Mouse (Mus musculus) MEL (cell line): ENCODE data around the gene Gipc2. TPM values are rescaled to one million over a fixed set of nuclear protein-coding genes. Genes with fewer than 3 reads are reported as not detected.

Source experiments
- DNase-seq: peaks from one replicate; pipeline ENCODE4 v3.0.0; 2011; ENCODE audit warnings: low read depth, low spot score
- H3K27ac ChIP-seq: 2 replicates; pipeline ENCODE4 v1.5.1; 2012; ENCODE audit warnings: low read depth, mild to moderate bottlenecking, control low read depth, low read length, moderate library complexity; ENCODE audit not compliant: control insufficient read depth
- H3K27me3 ChIP-seq, 2 experiments: fragments of 150-350 bp in 1 of 2; sonication (generic) in 1 of 2; 2 replicates each; pipeline ENCODE4 v1.6.1; 2012; ENCODE audit warnings: low read length in 2 of 2, mild to moderate bottlenecking in 2 of 2, improper control_type of control experiment in 1 of 2, moderate library complexity in 1 of 2; ENCODE audit not compliant: insufficient read depth in 2 of 2, control insufficient read depth in 1 of 2
- H3K36me3 ChIP-seq, 2 experiments: 2 replicates each; pipeline ENCODE4 v1.6.1; 2012 to 2014; ENCODE audit warnings: low read length in 2 of 2, improper control_type of control experiment in 1 of 2, inconsistent platforms in 1 of 2, mild to moderate bottlenecking in 1 of 2; ENCODE audit not compliant: insufficient read depth in 2 of 2, control insufficient read depth in 1 of 2
- H3K4me1 ChIP-seq, 2 experiments: fragments of 150-350 bp in 1 of 2; sonication (generic) in 1 of 2; 2 replicates each; pipeline ENCODE4 v1.6.1; 2012; ENCODE audit warnings: low read length in 2 of 2, improper control_type of control experiment in 1 of 2, mild to moderate bottlenecking in 1 of 2; ENCODE audit not compliant: insufficient read depth in 2 of 2, control insufficient read depth in 1 of 2
- H3K4me3 ChIP-seq, 2 experiments: fragments of 150-350 bp in 1 of 2; sonication (generic) in 1 of 2; 2 replicates each; pipeline ENCODE4 v1.5.1; 2012; ENCODE audit warnings: low read depth in 2 of 2, low read length in 2 of 2, mild to moderate bottlenecking in 2 of 2, moderate library complexity in 2 of 2, control low read depth in 1 of 2, improper control_type of control experiment in 1 of 2; ENCODE audit not compliant: control insufficient read depth in 1 of 2, insufficient read depth in 1 of 2
- H3K79me2 ChIP-seq: 2 replicates; pipeline ENCODE4 v1.6.1; 2012; ENCODE audit warnings: mild to moderate bottlenecking, low read length, moderate library complexity; ENCODE audit not compliant: control insufficient read depth, poor library complexity, insufficient read depth
- H3K9ac ChIP-seq: 2 replicates; pipeline ENCODE4 v1.6.1; 2012; ENCODE audit warnings: low read depth, mild to moderate bottlenecking, control low read depth, low read length, moderate library complexity; ENCODE audit not compliant: control insufficient read depth, poor library complexity, severe bottlenecking
- H3K9me3 ChIP-seq: fragments of 150-350 bp; sonication (generic); replicated peaks from 2 replicates; pipeline ENCODE4 v1.6.1; 2012; ENCODE audit warnings: mild to moderate bottlenecking, low read length, improper control_type of control experiment, moderate library complexity; ENCODE audit not compliant: insufficient read depth
- CHD1 ChIP-seq: IDR thresholded peaks from 2 replicates; pipeline ENCODE4 v1.6.1; 2012; ENCODE audit warnings: low read depth, mild to moderate bottlenecking, inconsistent platforms, low read length, improper control_type of control experiment
- CHD2 ChIP-seq: IDR thresholded peaks from 2 replicates; pipeline ENCODE4 v1.6.1; 2011; ENCODE audit warnings: low read length, improper control_type of control experiment
- E2F4 ChIP-seq: IDR thresholded peaks from 2 replicates; pipeline ENCODE4 v1.6.1; 2011; ENCODE audit warnings: low read depth, low read length, improper control_type of control experiment, borderline replicate concordance
- EP300 ChIP-seq, 2 experiments: IDR thresholded peaks; 2 replicates each; pipeline ENCODE4 v1.6.1; 2011; ENCODE audit warnings: improper control_type of control experiment in 2 of 2, low read length in 2 of 2, low read depth in 1 of 2, mild to moderate bottlenecking in 1 of 2
- ETS1 ChIP-seq: IDR thresholded peaks from 2 replicates; pipeline ENCODE4 v1.6.1; 2012; ENCODE audit warnings: low read depth, mild to moderate bottlenecking, inconsistent platforms, low read length, improper control_type of control experiment, moderate library complexity
- GABPA ChIP-seq: IDR thresholded peaks from 2 replicates; pipeline ENCODE4 v1.6.1; 2012; ENCODE audit warnings: low read depth, mild to moderate bottlenecking, inconsistent platforms, low read length, improper control_type of control experiment, moderate library complexity
- GATA1 ChIP-seq: IDR thresholded peaks from 2 replicates; pipeline ENCODE4 v1.6.1; 2011; ENCODE audit warnings: low read depth, low read length, improper control_type of control experiment
- HCFC1 ChIP-seq: IDR thresholded peaks from 2 replicates; pipeline ENCODE4 v1.6.1; 2012; ENCODE audit warnings: low read depth, mild to moderate bottlenecking, inconsistent platforms, low read length, improper control_type of control experiment, moderate library complexity
- MAX ChIP-seq: IDR thresholded peaks from 2 replicates; pipeline ENCODE4 v1.6.1; 2011; ENCODE audit warnings: low read length, improper control_type of control experiment
- MAZ ChIP-seq: IDR thresholded peaks from 2 replicates; pipeline ENCODE4 v1.6.1; 2012; ENCODE audit warnings: low read depth, mild to moderate bottlenecking, inconsistent platforms, low read length, improper control_type of control experiment
- MEF2A ChIP-seq: IDR thresholded peaks from 2 replicates; pipeline ENCODE4 v1.6.1; 2014; ENCODE audit warnings: low read depth, mild to moderate bottlenecking, inconsistent platforms, low read length, improper control_type of control experiment; ENCODE audit not compliant: poor library complexity, insufficient replicate concordance, severe bottlenecking; ENCODE audit errors: extremely low read depth
- NELFE ChIP-seq: IDR thresholded peaks from 2 replicates; pipeline ENCODE4 v1.6.1; 2011; ENCODE audit warnings: low read depth, low read length, improper control_type of control experiment
- NRF1 ChIP-seq: IDR thresholded peaks from 2 replicates; pipeline ENCODE4 v1.6.1; 2014; ENCODE audit warnings: low read depth, mild to moderate bottlenecking, inconsistent platforms, low read length, improper control_type of control experiment, moderate library complexity; ENCODE audit not compliant: poor library complexity, insufficient read depth, severe bottlenecking
- POLR2AphosphoS2 ChIP-seq: IDR thresholded peaks from 2 replicates; pipeline ENCODE4 v1.6.1; 2011; ENCODE audit warnings: low read length, improper control_type of control experiment
- RAD21 ChIP-seq: IDR thresholded peaks from 2 replicates; pipeline ENCODE4 v1.6.1; 2011; ENCODE audit warnings: mild to moderate bottlenecking, low read depth, low read length, improper control_type of control experiment
- RCOR1 ChIP-seq: IDR thresholded peaks from 2 replicates; pipeline ENCODE4 v1.6.1; 2012; ENCODE audit warnings: low read depth, mild to moderate bottlenecking, inconsistent platforms, low read length, improper control_type of control experiment
- SIN3A ChIP-seq: IDR thresholded peaks from 2 replicates; pipeline ENCODE4 v1.6.1; 2012; ENCODE audit warnings: low read length, improper control_type of control experiment, inconsistent platforms
- SMC3 ChIP-seq: IDR thresholded peaks from 2 replicates; pipeline ENCODE4 v1.6.1; 2011; ENCODE audit warnings: low read depth, low read length, improper control_type of control experiment
- TAL1 ChIP-seq: IDR thresholded peaks from 2 replicates; pipeline ENCODE4 v1.6.1; 2012; ENCODE audit warnings: mild to moderate bottlenecking, inconsistent platforms, low read length, moderate library complexity, mixed read lengths
- TBP ChIP-seq: IDR thresholded peaks from 2 replicates; pipeline ENCODE4 v1.8.0; 2011; ENCODE audit warnings: low read depth, low read length, improper control_type of control experiment
- UBTF ChIP-seq: IDR thresholded peaks from 2 replicates; pipeline ENCODE4 v1.6.1; 2012; ENCODE audit warnings: low read depth, mild to moderate bottlenecking, inconsistent platforms, low read length, improper control_type of control experiment, moderate library complexity, borderline replicate concordance; ENCODE audit not compliant: insufficient read depth
- USF2 ChIP-seq, 2 experiments: IDR thresholded peaks; 2 replicates each; pipeline ENCODE4 v1.6.1; 2011 to 2012; ENCODE audit warnings: improper control_type of control experiment in 2 of 2, low read length in 2 of 2, borderline replicate concordance in 1 of 2, inconsistent platforms in 1 of 2, low read depth in 1 of 2, mild to moderate bottlenecking in 1 of 2; ENCODE audit not compliant: insufficient read depth in 1 of 2
- ZMIZ1 ChIP-seq: IDR thresholded peaks from 2 replicates; pipeline ENCODE4 v1.6.1; 2012; ENCODE audit warnings: low read depth, mild to moderate bottlenecking, inconsistent platforms, low read length, improper control_type of control experiment, moderate library complexity
- ZNF384 ChIP-seq: IDR thresholded peaks from 2 replicates; pipeline ENCODE4 v1.6.1; 2012; ENCODE audit warnings: low read depth, mild to moderate bottlenecking, inconsistent platforms, low read length, improper control_type of control experiment
- polyA plus RNA-seq, 2 experiments: library from polyadenylated mRNA; stranded (reverse) in 1 of 2; unstranded in 1 of 2; fragments of >175 nt in 1 of 2; fragments of >200 nt in 1 of 2; gene quantifications; 2 replicates each; pipeline versions ENCODE4 v1.2.1 to v1.2.4; 2012; ENCODE audit warnings: low replicate concordance in 2 of 2, low read depth in 1 of 2; ENCODE audit not compliant: insufficient read length in 2 of 2, insufficient read depth in 1 of 2, missing spikeins in 1 of 2
- total RNA-seq: library from RNA; depleted of rRNA; stranded (reverse); fragments of 300-350 nt; gene quantifications from 2 replicates; pipeline ENCODE4 v1.2.3, GENCODE M21; 2012

Gipc2 gene
- total and polyA plus RNA-seq, 3 experiments, result 0.27 to 0.78 TPM; not detected in 1

GRCm38 (mm10) chr3:152076088-152076487 is 89.9 kb downstream of the Gipc2 start:
- no peak overlapping the region for H3K9ac ChIP-seq
- no peaks in the 10 kb centered on the region for H3K79me2 ChIP-seq
- no peaks in the 10 kb centered on the region for H3K9me3 ChIP-seq
- H3K36me3 ChIP-seq, result no peaks in the 10 kb centered on the region
- DNase-seq, result no peak
- no peak overlapping the region for H3K27ac ChIP-seq
- TF ChIP-seq MEF2A, result no peak
- no peak for TF ChIP-seq E2F4
- TF ChIP-seq POLR2AphosphoS2, result no peak
- TF ChIP-seq HCFC1, result no peak
- no peak for TF ChIP-seq UBTF
- TF ChIP-seq CHD1, result no peak
- H3K27me3 ChIP-seq, result peaks cover 0 to 12% of the 10 kb centered on the region in 2 experiments
- H3K4me1 ChIP-seq, result no peaks in the 10 kb centered on the region
- H3K4me3 ChIP-seq, result no peak overlapping the region

GRCm38 (mm10) chr3:152069001-152069400 is 97.0 kb downstream of the Gipc2 start:
- Histone ChIP-seq H3K27ac (no peak overlapping the region), H3K4me3 (no peak overlapping the region), H3K27me3 (peaks cover 0 to 9% of the 10 kb centered on the region in 2 experiments; a peak in 2 of 4 replicates), H3K9me3 (no peaks in the 10 kb centered on the region), H3K36me3 (no peaks in the 10 kb centered on the region), H3K4me1 (no peaks in the 10 kb centered on the region), H3K79me2 (no peaks in the 10 kb centered on the region), H3K9ac (no peak overlapping the region)
- TF ChIP-seq USF2 (IDR thresholded peaks at IDR 0.05; ENCODE audit: borderline replicate concordance in 1 of 2, insufficient read depth in 1 of 2, low read depth in 1 of 2, low read length in 2 of 2) (no peak), NELFE (no peak), POLR2AphosphoS2 (no peak), RAD21 (no peak), ETS1 (no peak), CHD2 (no peak), GATA1 (no peak), TBP (no peak), HCFC1 (no peak), SIN3A (no peak), GABPA (no peak), RCOR1 (no peak), EP300 (IDR thresholded peaks at IDR 0.05; ENCODE audit: low read depth in 1 of 2, low read length in 2 of 2) (no peak), SMC3 (no peak), ZNF384 (no peak), NRF1 (no peak), TAL1 (no peak), MAZ (no peak), MAX (no peak), ZMIZ1 (no peak)
- DNase-seq, result no peak
